Mouse (Mus musculus) urinary bladder, postnatal 10 days (tissue): Measurements from ENCODE around the gene Il21.

Source experiments
- DNase-seq: peaks from one replicate; pipeline ENCODE4 v3.0.0; 2022; ENCODE audit warnings: low spot score

Gene Il21

GRCm38 (mm10) chr3:37191953-37192352 lies 40.5 kb downstream of the Il21 start:
- no peak for DNase-seq

GRCm38 (mm10) chr3:37185534-37185933 lies 46.9 kb downstream of the Il21 start:
- DNase-seq, result no peak

GRCm38 (mm10) chr3:37182415-37183269 lies 49.8 kb downstream of the Il21 start:
- DNase-seq, result no peak

GRCm38 (mm10) chr3:37181041-37181440 lies 51.4 kb downstream of the Il21 start:
- no peak for DNase-seq

GRCm38 (mm10) chr3:37180039-37180743 lies 52.2 kb downstream of the Il21 start:
- DNase-seq, result no peak

GRCm38 (mm10) chr3:37179472-37179871 lies 53.0 kb downstream of the Il21 start:
- DNase-seq, result no peak

GRCm38 (mm10) chr3:37174711-37175572 lies 57.5 kb downstream of the Il21 start:
- no peak for DNase-seq

GRCm38 (mm10) chr3:37173285-37173684 lies 59.2 kb downstream of the Il21 start:
- no peak for DNase-seq
